Comparison of ENCODE assay signal across 8 mouse cellular contexts in the genomic region with DNA sequence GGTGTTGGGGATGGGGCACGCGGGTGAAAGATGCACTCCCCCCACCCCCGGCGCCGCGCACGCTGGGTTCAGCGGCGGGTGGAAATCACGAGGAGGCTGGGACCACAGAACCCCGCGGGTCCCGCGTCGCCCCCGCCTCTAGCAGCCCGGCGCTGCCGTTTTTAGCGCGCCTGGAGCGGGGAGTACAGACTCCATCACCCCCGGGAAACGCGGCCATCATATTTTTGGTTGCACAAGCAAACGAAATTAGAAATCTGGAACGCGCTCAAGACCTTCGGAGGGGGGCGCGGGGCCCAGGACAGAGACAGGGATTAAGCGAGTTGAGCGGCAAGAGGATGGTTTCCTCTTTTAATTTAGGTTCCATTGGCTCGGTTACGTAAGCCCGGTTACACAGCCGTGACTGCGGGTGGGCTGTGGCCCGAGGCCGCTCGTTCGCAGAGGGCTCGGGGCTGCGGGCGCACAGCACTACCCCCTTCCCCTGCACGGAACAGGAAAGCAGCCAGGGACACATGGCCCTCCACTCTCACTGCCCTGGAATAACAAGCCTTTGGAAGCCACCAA.
A peak's percentile ranks its signal among the peaks of the same experiment; 100 is the strongest.
DNase-seq lines count a peak whose midpoint lies in the region; ATAC-seq and TF ChIP-seq lines count a peak whose summit lies in the region.

No protein-coding gene starts in this region.

- peak; percentile 84 for ATAC-seq in granulocyte monocyte progenitor cell, adult 5-6 weeks (replicated peaks; ENCODE audit: poor library complexity, severe bottlenecking)
- no peak for ATAC-seq in intestine, postnatal 0 days
- peak; percentile 55 for ATAC-seq in lung, embryonic 14.5 days (ENCODE audit: insufficient read depth)

- peak overlapping the region; percentile 44 for H3K4me3 ChIP-seq in intestine, postnatal 0 days (ENCODE audit: low read depth, low read length)
- peak overlapping the region; percentile 45 for H3K4me3 ChIP-seq in lung, embryonic 14.5 days (ENCODE audit: low read depth, low read length)

- peaks cover 11% of the 10 kb centered on the region; the same call in 1 of the 2 replicates for H3K4me1 ChIP-seq in intestine, postnatal 0 days (replicated peaks; ENCODE audit: control insufficient read depth, insufficient read depth, low read length)
- H3K4me1 ChIP-seq in lung, embryonic 14.5 days (ENCODE audit: insufficient read depth) = no peaks in the 10 kb centered on the region; the same call in 1 of the 2 replicates

- no peaks in the 10 kb centered on the region for H3K36me3 ChIP-seq in intestine, postnatal 0 days (ENCODE audit: control insufficient read depth, insufficient read depth)
- H3K36me3 ChIP-seq in lung, embryonic 14.5 days (ENCODE audit: insufficient read depth) = no peaks in the 10 kb centered on the region

- H3K27ac ChIP-seq in intestine, postnatal 0 days (ENCODE audit: low read depth, low read length) = no peak overlapping the region
- H3K27ac ChIP-seq in lung, embryonic 14.5 days (ENCODE audit: low read depth) = no peak overlapping the region

- no peaks in the 10 kb centered on the region for H3K9me3 ChIP-seq in intestine, postnatal 0 days (ENCODE audit: control insufficient read depth)
- H3K9me3 ChIP-seq in lung, embryonic 14.5 days (ENCODE audit: low read depth, low read length) = no peaks in the 10 kb centered on the region

- DNase-seq in thymus, postnatal 14 days = peak; percentile 18
- DNase-seq in thymus, postnatal 10 days (ENCODE audit: low spot score in 2 of 2) = no peak
- DNase-seq in embryo, embryonic 10 days (ENCODE audit: low spot score) = peak; percentile 35
- DNase-seq in lung, embryonic 14.5 days = peak; percentile 67
- peak; percentile 54 for DNase-seq in retina, embryonic 14.5 days (ENCODE audit: low spot score)
- DNase-seq in urinary bladder, postnatal 10 days (ENCODE audit: low spot score) = no peak

- no peaks in the 10 kb centered on the region for H3K27me3 ChIP-seq in intestine, postnatal 0 days (replicated peaks; ENCODE audit: control insufficient read depth, insufficient read depth, low read length)
- H3K27me3 ChIP-seq in lung, embryonic 14.5 days (ENCODE audit: insufficient read depth, low read length) = peaks cover 12% of the 10 kb centered on the region; the same call in 1 of the 2 replicates

- H3K4me2 ChIP-seq in intestine, postnatal 0 days (replicated peaks; ENCODE audit: low read depth) = peak overlapping the region; percentile 85
- H3K4me2 ChIP-seq in lung, embryonic 14.5 days = peak overlapping the region; percentile 93

- H3K9ac ChIP-seq in intestine, postnatal 0 days (ENCODE audit: low read depth, low read length) = peak overlapping the region; percentile 50
- H3K9ac ChIP-seq in lung, embryonic 14.5 days = peak overlapping the region; percentile 60

- no peak for TF ChIP-seq CTCF in intestine, postnatal 0 days (IDR thresholded peaks at IDR 0.05; ENCODE audit: low read depth)
- TF ChIP-seq CTCF in lung, embryonic 14.5 days (IDR thresholded peaks at IDR 0.05; ENCODE audit: low read depth) = no peak

- 1% methylated on average over 46 of the region's 46 CpGs for WGBS in intestine, postnatal 0 days
- WGBS in lung, embryonic 14.5 days = under 1% methylated on average over 46 of the region's 46 CpGs

Comparison
In these comparisons a context has a peak if more than half of its experiments do, and no peak if none do; other contexts are left out.
1. DNase-seq: peak in thymus, postnatal 14 days (single experiment), embryo, embryonic 10 days (single experiment), lung, embryonic 14.5 days (single experiment) and retina, embryonic 14.5 days (single experiment); none in thymus, postnatal 10 days (0 of 2) and urinary bladder, postnatal 10 days (single experiment).